Mouse (Mus musculus): ENCODE data around the gene B3galt2.

The B3galt2 gene

DNA sequence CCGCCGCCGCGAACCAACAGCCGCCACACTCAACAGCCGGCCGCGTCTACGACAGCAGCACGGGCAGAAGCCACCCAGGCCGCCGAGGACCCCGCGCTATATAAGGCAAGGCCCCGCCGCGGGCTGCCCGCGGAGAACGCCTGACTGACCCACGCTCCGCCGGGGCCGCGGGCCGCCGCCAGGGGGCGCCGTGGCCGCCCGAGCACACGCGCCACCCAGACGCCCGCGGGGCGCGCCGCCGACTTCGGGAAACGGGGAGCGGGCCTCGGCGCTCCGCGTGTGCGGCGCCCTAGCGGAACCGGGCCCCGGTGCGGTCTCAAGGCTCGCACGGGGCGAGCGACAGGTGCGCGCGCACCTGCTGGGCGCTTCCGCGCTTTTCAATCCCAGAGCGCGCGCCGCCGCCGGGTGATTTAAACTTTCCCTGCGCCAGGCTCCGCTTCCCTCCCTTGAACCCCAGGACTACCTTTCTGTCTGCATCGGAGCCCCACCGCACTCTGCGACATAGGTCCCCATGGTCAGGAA is 62.3 kb downstream of the B3galt2 start, which contains the start of gene Cdc73:
Gene Cdc73 (minus strand): TSS at position 153 of the 522 bp plus-strand sequence.
- peak; percentile 94 for DNase-seq (ENCODE audit: inconsistent ontology term)

All from Muller cell, postnatal 12 days (primary cell).